ENCODE assay signal across 8 mouse cellular contexts in genomic region chr9:13890171-13890570, GRCm38 (mm10).
DNase-seq lines count a peak whose midpoint lies in the region; ATAC-seq lines count a peak whose summit lies in the region.
"Had no signal": no experiment of that assay in that cellular context is flagged by ENCODE, and none has a peak within 500 bp of the region (broad histone marks: within the 10 kb centered on the region; RNA-seq: fewer than 3 reads in every experiment).

No protein-coding gene starts in this region.

- peak; percentile 25 for DNase-seq in retina, embryonic 14.5 days (ENCODE audit: low spot score)
- DNase-seq in retina, postnatal 1 day: no peak
- DNase-seq in hindbrain, embryonic 14.5 days (ENCODE audit: low spot score): no peak
- DNase-seq in lung, postnatal 25 days (ENCODE audit: low spot score): peak; percentile 24
- no peak for DNase-seq in thymus, postnatal 10 days (ENCODE audit: low spot score in 2 of 2)
- no peak for DNase-seq in cerebellum, adult 9-10 months
- no peak for DNase-seq in T-cell, adult 2 months (ENCODE audit: low spot score)

- H3K9ac ChIP-seq in hindbrain, embryonic 14.5 days: no peak overlapping the region

- peaks cover 4% of the 10 kb centered on the region; the same call in 1 of the 2 replicates for H3K9me3 ChIP-seq in hindbrain, embryonic 14.5 days (ENCODE audit: control insufficient read depth, low read length)

- no peak overlapping the region for H3K4me3 ChIP-seq in hindbrain, embryonic 14.5 days (replicated peaks; ENCODE audit: low read length)
- H3K4me3 ChIP-seq: myocyte had no signal

- H3K36me3 ChIP-seq in hindbrain, embryonic 14.5 days (replicated peaks; ENCODE audit: control insufficient read depth, insufficient read depth): no peaks in the 10 kb centered on the region

- H3K27ac ChIP-seq in hindbrain, embryonic 14.5 days: no peak overlapping the region

- H3K27me3 ChIP-seq in hindbrain, embryonic 14.5 days (ENCODE audit: control insufficient read depth, insufficient read depth, low read length): no peaks in the 10 kb centered on the region

- ATAC-seq in hindbrain, embryonic 14.5 days (ENCODE audit: low FRiP score): peak; percentile 55; the same call in 1 of the 2 replicates

- no peak overlapping the region for H3K4me2 ChIP-seq in hindbrain, embryonic 14.5 days (replicated peaks)

- H3K4me1 ChIP-seq in hindbrain, embryonic 14.5 days (replicated peaks; ENCODE audit: control insufficient read depth, insufficient read depth, low read length): no peaks in the 10 kb centered on the region

- 59% methylated on average over 5 of the region's 5 CpGs for WGBS in hindbrain, embryonic 14.5 days

Comparison
In these comparisons a context has a peak if more than half of its experiments do, and no peak if none do; other contexts are left out.
1. DNase-seq: peak in retina, embryonic 14.5 days (single experiment) and lung, postnatal 25 days (single experiment); none in retina, postnatal 1 day (single experiment), hindbrain, embryonic 14.5 days (single experiment), thymus, postnatal 10 days (0 of 2), cerebellum, adult 9-10 months (single experiment) and T-cell, adult 2 months (single experiment).